Mouse (Mus musculus) CD8-positive naive resting alpha-beta T cell, adult 2 months (primary cell): ENCODE measurements around the gene B230219D22Rik.

ENCODE experiments used
- DNase-seq, 2 experiments: peaks; one replicate each; pipeline ENCODE4 v3.0.0; 2022; ENCODE audit warnings: low read depth in 2 of 2, low spot score in 2 of 2

The B230219D22Rik gene

DNA sequence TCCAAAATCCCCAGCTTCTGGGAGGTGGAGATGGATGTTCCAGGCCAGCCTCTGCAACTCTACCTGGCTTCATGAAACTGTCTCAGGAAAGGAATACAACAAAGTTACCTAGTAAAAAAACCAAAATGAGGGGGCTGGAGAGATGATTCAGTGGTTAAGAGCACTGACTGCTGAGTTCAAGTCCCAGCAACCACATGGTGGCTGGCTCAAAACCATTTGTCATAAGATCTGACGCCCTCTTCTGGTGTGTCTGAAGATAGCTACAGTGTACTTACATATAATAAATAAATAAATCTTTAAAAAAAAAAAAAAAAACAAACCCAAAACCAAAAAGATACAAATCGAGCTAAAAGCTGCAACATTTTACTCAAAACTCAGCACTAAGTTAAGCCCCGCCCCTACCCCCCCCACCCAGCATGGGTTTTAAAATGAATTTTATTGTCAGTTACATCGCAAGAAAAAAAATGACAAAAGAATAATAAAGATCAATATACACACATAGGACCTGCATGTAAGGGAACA is 33.7 kb downstream of the B230219D22Rik start:
- DNase-seq, result peak in 1 of 2 experiments; percentile 21

DNA sequence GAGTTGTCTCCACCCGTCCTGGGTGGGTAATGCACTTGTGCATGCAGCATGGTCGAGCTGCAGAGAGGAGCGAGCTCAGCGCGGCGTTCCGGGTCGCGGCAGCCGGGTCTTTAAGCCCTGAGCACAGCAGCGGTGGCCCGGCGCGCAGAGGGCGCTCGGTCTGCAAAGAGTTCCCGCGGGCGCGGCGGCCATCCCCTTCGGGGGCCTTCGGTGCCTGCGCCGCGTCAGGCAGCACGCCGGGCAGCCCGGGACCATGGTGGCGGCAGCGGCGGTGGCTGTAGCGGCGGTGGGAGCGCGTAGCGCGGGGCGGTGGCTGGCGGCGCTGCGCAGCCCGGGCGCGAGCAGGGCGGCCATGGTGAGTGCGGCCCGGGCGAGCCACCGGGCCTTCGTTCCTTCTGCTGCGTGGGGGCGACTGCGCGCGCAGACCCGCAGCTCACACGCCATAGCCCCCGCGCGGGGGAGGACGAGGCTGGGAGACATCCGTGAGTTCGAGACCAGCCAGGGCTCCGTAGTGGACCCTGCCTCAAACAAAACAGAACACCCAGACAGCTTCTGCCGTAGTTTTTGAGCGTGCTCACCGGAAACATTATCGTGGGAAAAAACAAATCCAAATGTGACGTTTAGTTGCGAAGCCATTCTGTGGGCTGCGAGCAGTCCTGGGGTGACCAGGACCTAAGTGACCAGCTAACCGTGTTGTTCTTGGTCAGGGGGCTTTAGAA is 34.4 kb downstream of the B230219D22Rik start, which contains the start of gene Pcbd2:
Gene Pcbd2 (plus strand): TSS at position 249 of the 719 bp plus-strand sequence.
- DNase-seq, result peak; percentile 75 to 76

DNA sequence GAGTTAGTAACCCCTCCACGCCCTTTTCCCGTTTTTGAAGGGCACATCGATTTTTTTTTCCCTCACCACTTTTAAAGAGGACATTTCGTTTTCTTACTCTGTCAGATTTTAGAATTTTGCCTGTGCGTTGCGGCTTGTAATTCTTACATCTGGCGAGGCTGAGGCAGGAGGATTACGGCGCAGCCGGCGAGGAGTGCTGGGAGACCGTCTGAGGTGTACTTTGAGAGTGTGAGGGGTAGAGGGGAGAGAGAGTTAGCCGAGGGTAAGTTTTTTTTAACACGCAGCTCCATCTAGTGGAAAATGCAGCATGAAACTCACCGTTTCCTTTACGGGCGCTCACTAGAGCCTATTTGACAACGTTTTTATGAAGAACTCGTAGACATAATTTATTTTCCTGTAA is 34.9 kb downstream of the B230219D22Rik start:
- peak; percentile 71 to 80 for DNase-seq

DNA sequence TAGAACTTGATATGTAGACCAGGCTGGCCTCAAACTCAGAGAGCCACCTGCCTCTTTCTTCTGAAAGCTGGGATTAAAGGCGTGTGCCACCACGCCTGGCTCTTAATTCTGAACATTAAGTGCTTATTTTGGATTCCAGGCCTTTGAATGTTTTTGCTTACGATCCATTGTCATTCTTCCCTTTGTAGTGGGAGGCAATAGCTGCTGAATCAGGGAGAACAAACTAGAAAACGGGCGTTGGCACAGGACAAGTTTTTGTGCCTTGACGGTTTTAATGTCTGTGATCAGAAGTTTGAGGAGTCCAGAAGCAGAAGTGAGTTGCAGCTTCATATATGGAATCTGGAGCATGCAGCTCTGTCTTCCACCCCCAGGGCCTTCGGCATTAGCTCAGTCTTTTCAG is 37.8 kb downstream of the B230219D22Rik start:
- DNase-seq, result no peak

DNA sequence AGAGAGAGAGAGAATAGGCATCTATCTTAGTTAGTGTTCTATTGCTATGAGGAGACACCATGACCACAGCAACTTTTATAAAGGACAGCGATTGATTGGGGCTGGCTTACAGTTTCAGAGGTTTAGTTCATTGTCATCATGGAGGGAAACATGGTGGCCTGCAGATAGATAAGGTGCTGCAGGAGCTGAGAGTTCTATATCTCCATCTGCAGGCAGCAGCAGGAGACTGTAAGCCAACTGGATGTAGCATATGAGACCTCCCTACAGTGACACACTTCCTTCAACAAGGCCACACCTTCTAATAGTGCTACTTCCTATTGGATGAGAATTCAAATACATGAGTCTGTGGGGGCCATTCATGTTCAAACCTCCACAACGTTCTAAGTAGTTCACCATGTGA is 39.2 kb downstream of the B230219D22Rik start:
- no peak for DNase-seq

DNA sequence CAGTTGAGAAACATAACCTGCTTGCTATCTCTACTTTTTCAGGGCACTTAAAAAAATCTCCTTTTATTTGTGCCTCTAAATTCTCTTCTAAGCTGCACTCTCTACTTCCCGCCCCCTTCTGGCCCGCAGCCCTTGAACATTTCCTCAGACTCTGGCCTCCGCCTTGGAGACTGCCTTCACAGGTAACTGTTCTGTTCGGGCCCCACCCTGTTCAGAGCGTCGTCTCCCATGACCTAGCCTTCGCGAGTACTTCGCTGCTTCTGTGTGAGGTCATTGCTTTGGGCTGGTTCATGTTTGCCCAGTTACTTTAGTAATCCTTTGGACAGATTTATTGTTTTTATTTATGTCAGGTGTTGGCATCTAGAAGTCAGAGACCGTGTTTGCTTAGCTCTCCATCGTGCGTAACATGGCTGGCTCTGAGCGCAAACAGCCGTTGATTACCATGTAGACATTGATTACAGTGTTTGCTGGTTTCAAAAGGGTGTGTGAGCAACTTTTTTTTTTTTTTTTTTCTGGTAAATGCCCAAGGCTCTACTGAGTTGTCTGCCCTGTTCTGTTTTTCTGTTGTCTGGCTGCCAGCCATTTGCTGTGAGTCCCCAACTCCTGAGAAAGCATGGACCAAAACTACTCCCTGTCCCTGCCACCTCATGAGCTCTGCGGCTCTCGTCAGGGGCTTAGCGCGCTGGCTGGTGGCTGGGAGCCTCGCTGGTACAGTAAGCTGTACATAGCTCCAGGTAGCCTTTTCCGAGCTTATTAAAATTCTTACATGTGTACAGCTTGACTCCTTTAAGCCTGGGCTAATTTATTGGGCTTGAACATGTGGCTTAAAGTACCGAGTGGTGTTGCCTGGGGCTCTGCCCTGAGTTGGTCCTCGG is 40.9 kb downstream of the B230219D22Rik start:
- DNase-seq, result no peak

DNA sequence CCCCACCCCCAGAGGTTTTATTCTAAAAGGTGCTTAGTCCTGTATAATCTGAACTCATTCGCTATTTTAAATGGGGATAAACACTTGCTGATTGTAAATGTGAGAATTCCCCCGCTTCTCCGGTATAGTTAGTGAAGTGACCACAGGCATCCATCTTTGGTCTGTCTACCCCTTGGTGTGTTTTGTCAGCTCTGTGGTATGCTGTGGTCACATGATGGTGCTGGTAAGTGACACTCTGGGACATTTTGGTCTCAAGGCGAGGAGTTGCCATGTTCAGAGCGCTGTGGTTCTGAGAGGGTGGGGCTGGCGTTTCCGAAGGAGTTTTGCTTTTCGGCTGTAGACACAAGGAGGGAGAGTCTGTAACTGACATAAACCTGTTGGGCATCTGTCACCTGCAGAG is 45.0 kb downstream of the B230219D22Rik start:
- no peak for DNase-seq

DNA sequence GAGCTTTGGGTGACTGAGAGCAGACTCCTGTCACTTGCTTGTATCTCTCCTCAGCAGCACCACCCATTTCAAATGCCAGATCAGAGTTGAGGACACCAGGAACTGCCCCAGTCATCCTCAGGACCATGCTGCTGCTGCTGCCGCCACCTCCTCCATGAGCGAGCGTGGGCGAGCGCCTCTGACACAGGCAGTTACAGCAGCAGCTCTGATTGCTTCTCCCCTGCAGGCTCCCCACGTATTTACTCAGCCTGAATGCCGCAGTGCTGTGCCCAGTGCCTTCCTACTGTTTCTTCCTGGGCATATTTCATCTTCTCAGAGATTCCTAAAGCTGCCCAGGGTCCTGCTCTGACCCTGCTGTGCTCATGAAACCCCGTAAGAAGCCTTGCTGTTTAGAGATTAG is 49.4 kb downstream of the B230219D22Rik start:
- no peak for DNase-seq
